Mouse (Mus musculus) embryonic facial prominence, embryonic 15.5 days (tissue): ENCODE measurements around the gene Ppp1r14d. TPM values are rescaled to one million over a fixed set of nuclear protein-coding genes. Genes with fewer than 3 reads are reported as not detected.

Experiments
- ATAC-seq: fragments of 200-750 bp; cut with Nextera tagmentation; 2 replicates; pipeline ENCODE4 v1.8.0; 2017; ENCODE audit warnings: low read depth, moderate TSS enrichment; ENCODE audit not compliant: insufficient number of reproducible peaks, low FRiP score, low TSS enrichment
- H3K27ac ChIP-seq: fragments of 300-500 bp; sonication (generic); replicated peaks from 2 replicates; pipeline ENCODE4 v1.5.1; 2015; ENCODE audit warnings: mild to moderate bottlenecking, inconsistent platforms
- H3K27me3 ChIP-seq: fragments of 300-500 bp; sonication (generic); 2 replicates; pipeline ENCODE4 v1.6.1; 2015; ENCODE audit warnings: inconsistent platforms
- H3K36me3 ChIP-seq: fragments of 300-500 bp; sonication (generic); 2 replicates; pipeline ENCODE4 v1.6.1; 2015; ENCODE audit warnings: mild to moderate bottlenecking, inconsistent platforms
- H3K4me1 ChIP-seq: fragments of 300-500 bp; sonication (generic); 2 replicates; pipeline ENCODE4 v1.6.1; 2015; ENCODE audit warnings: inconsistent platforms
- H3K4me2 ChIP-seq: fragments of 300-500 bp; sonication (generic); replicated peaks from 2 replicates; pipeline ENCODE4 v1.6.1; 2015; ENCODE audit warnings: mild to moderate bottlenecking, inconsistent platforms
- H3K4me3 ChIP-seq: fragments of 300-500 bp; sonication (generic); replicated peaks from 2 replicates; pipeline ENCODE4 v1.5.1; 2015; ENCODE audit warnings: mild to moderate bottlenecking, inconsistent platforms
- H3K9ac ChIP-seq: fragments of 300-500 bp; sonication (generic); 2 replicates; pipeline ENCODE4 v1.6.1; 2015; ENCODE audit warnings: inconsistent platforms
- H3K9me3 ChIP-seq: fragments of 300-500 bp; sonication (generic); replicated peaks from 2 replicates; pipeline ENCODE4 v1.6.1; 2016; ENCODE audit warnings: inconsistent platforms
- WGBS: fragments of 180-500 bp; shearing (Covaris S2); methylation state at CpG from one replicate; pipeline ENCODE4 v1.1.7; 2015; 5-methylcytosine and 5-hydroxymethylcytosine counted together
- polyA plus RNA-seq: library from polyadenylated mRNA; unstranded; fragments of >200 nt; fragmentation: Nextera tagmentation; extraction: Ambion mirVana; gene quantifications from 2 replicates; pipeline ENCODE4 v1.2.1, GENCODE M21; 2015

The Ppp1r14d gene
- 0.36 and 0.37 TPM in 2 replicates for polyA plus RNA-seq

GRCm38 (mm10) chr2:119229775-119230704 is at the start of gene Ppp1r14d:
Gene Ppp1r14d (minus strand): TSS chr2:119229906.
- Histone ChIP-seq H3K36me3 (no peaks in the 10 kb centered on the region), H3K4me3 (no peak within 1 kb of the TSS), H3K27me3 (peaks cover 5% of the 10 kb centered on the region), H3K27ac (no peak within 1 kb of the TSS), H3K4me1 (no peaks in the 10 kb centered on the region), H3K9ac (no peak within 1 kb of the TSS), H3K4me2 (no peak within 1 kb of the TSS), H3K9me3 (no peaks in the 10 kb centered on the region)
- no peak for ATAC-seq
- 62% methylated on average over 6 of the region's 6 CpGs for WGBS

DNA sequence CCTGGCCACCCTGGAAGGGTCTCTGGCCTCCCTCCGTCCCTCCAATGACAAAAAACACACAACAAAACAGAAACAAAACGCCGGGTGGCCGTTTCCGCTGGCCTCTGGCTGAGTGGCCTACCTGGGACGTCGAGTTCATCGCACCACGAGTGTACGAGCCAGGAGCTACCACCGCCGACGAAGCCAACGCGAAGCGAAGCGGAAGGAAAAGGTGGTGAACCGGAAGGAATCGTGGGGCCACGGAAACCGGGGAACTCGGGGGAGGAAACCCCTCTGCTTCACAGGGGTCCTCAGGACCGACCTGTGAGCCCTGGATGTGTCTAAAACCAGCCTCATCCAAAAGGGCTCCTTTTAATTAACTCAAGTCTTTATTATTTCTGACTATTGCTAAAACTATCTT is 48.1 kb upstream of the Ppp1r14d start:
- Histone ChIP-seq H3K27ac (no peak overlapping the region), H3K4me1 (no peaks in the 10 kb centered on the region), H3K4me3 (no peak overlapping the region), H3K9ac (no peak overlapping the region), H3K27me3 (no peaks in the 10 kb centered on the region), H3K4me2 (no peak overlapping the region), H3K9me3 (no peaks in the 10 kb centered on the region), H3K36me3 (no peaks in the 10 kb centered on the region)
- WGBS: 89% methylated on average over 23 of the region's 23 CpGs
- ATAC-seq: no peak

DNA sequence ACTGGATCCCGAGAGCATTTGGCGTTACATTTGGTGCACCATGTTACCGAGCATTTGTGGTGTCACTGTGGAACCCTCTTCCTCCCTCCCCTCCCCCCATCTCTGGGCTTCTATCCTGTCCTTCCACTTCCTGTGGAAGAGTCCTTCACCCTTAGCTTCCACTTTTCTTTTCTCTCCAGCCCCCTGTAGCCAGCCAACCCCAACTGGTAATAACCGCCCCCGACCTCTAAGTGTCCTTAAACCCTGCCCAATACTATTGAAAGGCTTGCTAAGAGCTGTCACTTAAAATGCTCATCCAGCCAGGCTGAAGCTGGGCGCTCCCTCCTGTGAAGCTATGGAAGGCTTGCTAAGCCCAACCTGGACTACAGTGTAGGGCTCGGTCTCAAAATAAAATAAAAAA is 47.2 kb upstream of the Ppp1r14d start:
- Histone ChIP-seq H3K4me3 (no peak overlapping the region), H3K9me3 (no peaks in the 10 kb centered on the region), H3K4me1 (no peaks in the 10 kb centered on the region), H3K9ac (no peak overlapping the region), H3K4me2 (no peak overlapping the region), H3K27me3 (no peaks in the 10 kb centered on the region), H3K36me3 (no peaks in the 10 kb centered on the region), H3K27ac (no peak overlapping the region)
- ATAC-seq: no peak
- WGBS: 81% methylated on average over 7 of the region's 7 CpGs

- Histone ChIP-seq H3K4me3 (no peak overlapping the region), H3K9me3 (no peaks in the 10 kb centered on the region), H3K4me2 (no peak overlapping the region), H3K27ac (no peak overlapping the region), H3K4me1 (peaks cover 9% of the 10 kb centered on the region), H3K27me3 (peaks cover 6% of the 10 kb centered on the region), H3K36me3 (no peaks in the 10 kb centered on the region), H3K9ac (no peak overlapping the region)
- 62% methylated on average over 1 of the region's 1 CpGs for WGBS
- no peak for ATAC-seq
Measured at GRCm38 (mm10) chr2:119274126-119274525, 44.4 kb upstream of the Ppp1r14d start.

DNA sequence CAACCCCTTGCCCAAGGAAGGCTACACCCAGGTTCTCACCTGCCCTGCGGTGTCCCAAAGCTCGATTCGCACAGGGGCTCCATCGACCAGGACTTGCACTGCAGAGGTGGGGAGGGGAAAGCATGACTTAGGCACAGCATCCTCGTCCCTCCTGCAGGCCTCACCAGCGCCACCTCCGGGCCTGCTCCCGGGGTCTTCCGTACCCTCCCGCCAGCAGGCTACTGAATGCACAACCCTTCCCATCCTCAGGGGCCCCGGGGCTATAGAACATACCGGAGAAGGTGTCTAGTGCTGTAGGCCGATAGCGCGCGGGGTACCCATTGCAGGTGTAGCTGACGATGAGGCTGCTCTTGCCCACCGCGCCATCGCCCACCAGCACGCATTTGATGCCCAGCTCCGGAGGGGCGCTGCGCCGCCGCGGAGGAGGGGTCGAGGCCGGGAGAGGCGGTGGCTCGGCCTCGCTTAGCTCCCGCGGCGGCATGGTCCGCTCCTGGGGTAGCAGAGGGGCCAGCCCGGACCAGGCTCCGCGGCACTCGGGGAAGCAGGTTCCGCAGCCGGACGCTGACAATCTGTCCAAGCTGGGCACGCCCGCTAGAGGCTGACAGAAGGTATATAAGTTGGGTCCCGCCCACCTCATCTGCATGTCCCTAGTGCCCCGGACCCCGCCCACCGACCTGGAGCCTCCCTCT is 41.1 kb upstream of the Ppp1r14d start, which contains the start of gene Rhov:
TSS of gene Rhov (minus strand) at position 630 of the 689 bp plus-strand sequence.
- Histone ChIP-seq H3K4me2 (peak within 1 kb of the TSS; percentile 99), H3K27ac (no peak within 1 kb of the TSS), H3K36me3 (no peaks in the 10 kb centered on the region), H3K9me3 (no peaks in the 10 kb centered on the region), H3K4me1 (peaks cover 9% of the 10 kb centered on the region), H3K9ac (peak within 1 kb of the TSS; percentile 42), H3K27me3 (peaks cover 6% of the 10 kb centered on the region), H3K4me3 (peak within 1 kb of the TSS; percentile 62)
- peak; percentile 79 for ATAC-seq
- WGBS: under 1% methylated on average over 49 of the region's 49 CpGs

GRCm38 (mm10) chr2:119270286-119270642 is 40.6 kb upstream of the Ppp1r14d start:
- Histone ChIP-seq H3K27ac (no peak overlapping the region), H3K9me3 (no peaks in the 10 kb centered on the region), H3K36me3 (no peaks in the 10 kb centered on the region), H3K9ac (no peak overlapping the region), H3K4me2 (peak overlapping the region; percentile 99), H3K4me3 (peak overlapping the region; percentile 62), H3K4me1 (peaks cover 9% of the 10 kb centered on the region), H3K27me3 (peaks cover 6% of the 10 kb centered on the region)
- no peak for ATAC-seq
- WGBS: 49% methylated on average over 9 of the region's 9 CpGs

GRCm38 (mm10) chr2:119263813-119264212 is 34.1 kb upstream of the Ppp1r14d start:
- Histone ChIP-seq H3K9me3 (no peaks in the 10 kb centered on the region), H3K4me2 (no peak overlapping the region), H3K27ac (peak overlapping the region; percentile 36), H3K9ac (no peak overlapping the region), H3K36me3 (no peaks in the 10 kb centered on the region), H3K4me3 (no peak overlapping the region), H3K27me3 (no peaks in the 10 kb centered on the region), H3K4me1 (peaks cover 8% of the 10 kb centered on the region)
- WGBS: 71% methylated on average over 5 of the region's 5 CpGs
- ATAC-seq: no peak

GRCm38 (mm10) chr2:119262978-119263377 is 33.3 kb upstream of the Ppp1r14d start:
- 6% methylated on average over 8 of the region's 8 CpGs for WGBS
- Histone ChIP-seq H3K9me3 (no peaks in the 10 kb centered on the region), H3K36me3 (no peaks in the 10 kb centered on the region), H3K9ac (no peak overlapping the region), H3K4me2 (peak overlapping the region; percentile 24), H3K4me3 (no peak overlapping the region), H3K27ac (peak overlapping the region; percentile 36; the same call in 1 of the 2 replicates), H3K4me1 (peaks cover 8% of the 10 kb centered on the region), H3K27me3 (no peaks in the 10 kb centered on the region)
- peak; percentile 85 for ATAC-seq

GRCm38 (mm10) chr2:119261326-119261725 is 31.6 kb upstream of the Ppp1r14d start:
- Histone ChIP-seq H3K27ac (no peak overlapping the region), H3K9ac (no peak overlapping the region), H3K4me2 (no peak overlapping the region), H3K4me1 (peaks cover 8% of the 10 kb centered on the region), H3K36me3 (no peaks in the 10 kb centered on the region), H3K27me3 (no peaks in the 10 kb centered on the region), H3K4me3 (no peak overlapping the region), H3K9me3 (no peaks in the 10 kb centered on the region)
- 33% methylated on average over 2 of the region's 2 CpGs for WGBS
- ATAC-seq: no peak

GRCm38 (mm10) chr2:119260518-119260917 is 30.8 kb upstream of the Ppp1r14d start:
- Histone ChIP-seq H3K9ac (no peak overlapping the region), H3K36me3 (no peaks in the 10 kb centered on the region), H3K9me3 (no peaks in the 10 kb centered on the region), H3K27ac (no peak overlapping the region), H3K4me2 (no peak overlapping the region), H3K4me3 (no peak overlapping the region), H3K27me3 (peaks cover under 1% of the 10 kb centered on the region), H3K4me1 (peaks cover 8% of the 10 kb centered on the region)
- no peak for ATAC-seq
- WGBS: 63% methylated on average over 1 of the region's 1 CpGs

GRCm38 (mm10) chr2:119254976-119255375 is 25.3 kb upstream of the Ppp1r14d start:
- no peak for ATAC-seq
- 16% methylated on average over 7 of the region's 7 CpGs for WGBS
- no peak overlapping the region for H3K4me2 ChIP-seq
- H3K9me3 ChIP-seq: no peaks in the 10 kb centered on the region
- H3K9ac ChIP-seq: no peak overlapping the region
- no peaks in the 10 kb centered on the region for H3K4me1 ChIP-seq
- H3K27me3 ChIP-seq: peaks cover 17% of the 10 kb centered on the region
- H3K4me3 ChIP-seq: no peak overlapping the region
- H3K27ac ChIP-seq: no peak overlapping the region
- no peaks in the 10 kb centered on the region for H3K36me3 ChIP-seq
